Mouse (Mus musculus): ENCODE data around the gene Slc35b1.

DNA sequence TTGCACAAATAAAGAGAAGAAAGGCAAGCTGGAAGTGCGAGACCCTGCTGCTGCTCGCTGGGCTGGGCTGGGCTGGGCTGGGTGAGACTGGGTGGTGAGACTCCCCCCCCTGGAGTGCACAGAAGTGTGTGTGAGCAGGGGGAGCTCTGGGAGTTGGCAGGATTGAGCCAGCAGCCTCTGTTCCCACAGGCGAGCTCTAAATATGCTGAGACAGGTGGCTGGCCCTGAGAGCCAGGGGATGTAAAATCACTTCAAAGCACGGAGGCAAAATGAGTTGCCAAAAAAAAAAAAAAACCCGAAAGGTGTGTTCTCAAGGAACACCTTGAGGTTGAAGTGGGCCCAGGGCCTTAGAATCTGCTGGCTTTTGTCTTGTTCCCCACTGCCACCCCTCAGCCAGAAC is 7.3 kb downstream of the Slc35b1 start:
- TF ChIP-seq TAL1 (IDR thresholded peaks at IDR 0.05; ENCODE audit: low read length), result no peak
- no peak for TF ChIP-seq GATA1 (IDR thresholded peaks at IDR 0.05; ENCODE audit: low read length)
